Mouse (Mus musculus) heart, adult 2 months (tissue): ENCODE data around the gene Tshz2. TPM values are rescaled to one million over a fixed set of nuclear protein-coding genes. Genes with fewer than 3 reads are reported as not detected.

Experiments used
- DNase-seq, 2 experiments: peaks; one replicate each; pipeline ENCODE4 v3.0.0; 2021
- H3K27ac ChIP-seq: fragments of 200-600 bp; 2 replicates; pipeline ENCODE4 v1.8.1; 2022
- H3K27me3 ChIP-seq: fragments of 200-500 bp; 2 replicates; pipeline ENCODE4 v1.6.1; 2012; ENCODE audit warnings: mild to moderate bottlenecking, low read length, inconsistent platforms, mixed read lengths; ENCODE audit not compliant: control insufficient read depth, insufficient read depth
- H3K36me3 ChIP-seq: fragments of 200-500 bp; 2 replicates; pipeline ENCODE4 v1.6.1; 2012; ENCODE audit warnings: low read length, inconsistent platforms; ENCODE audit not compliant: control insufficient read depth, insufficient read depth
- H3K4me1 ChIP-seq: fragments of 200-500 bp; 2 replicates; pipeline ENCODE4 v1.6.1; 2011; ENCODE audit warnings: low read length; ENCODE audit not compliant: control insufficient read depth, insufficient read depth
- H3K4me3 ChIP-seq: fragments of 200-600 bp; 2 replicates; pipeline ENCODE4 v1.8.1; 2022
- H3K79me2 ChIP-seq: fragments of 200-500 bp; replicated peaks from 2 replicates; pipeline ENCODE4 v1.6.1; 2012; ENCODE audit warnings: mild to moderate bottlenecking, inconsistent platforms, low read length, moderate library complexity, mixed read lengths; ENCODE audit not compliant: control insufficient read depth, insufficient read depth
- H3K9ac ChIP-seq: fragments of 200-500 bp; 2 replicates; pipeline ENCODE4 v1.6.1; 2012; ENCODE audit warnings: low read depth, mild to moderate bottlenecking, control low read depth, inconsistent platforms, low read length, mixed read lengths
- CTCF ChIP-seq: fragments of 200-600 bp; IDR thresholded peaks from 2 replicates; pipeline ENCODE4 v1.8.1; 2022; ENCODE audit warnings: antibody characterized with exemption, mild to moderate bottlenecking, moderate library complexity
- EP300 ChIP-seq: fragments of 200-500 bp; IDR thresholded peaks from 2 replicates; pipeline ENCODE4 v1.6.1; 2011; ENCODE audit warnings: low read depth, low read length, control low read depth; ENCODE audit not compliant: insufficient read depth
- POLR2A ChIP-seq: fragments of 200-500 bp; IDR thresholded peaks from 2 replicates; pipeline ENCODE4 v1.6.1; 2011; ENCODE audit warnings: mild to moderate bottlenecking, low read depth, low read length, control low read depth; ENCODE audit not compliant: insufficient read depth
- WGBS: fragments of 180-500 bp; shearing (Covaris S2); methylation state at CpG from one replicate; pipeline ENCODE4 v1.1.7; 2018; 5-methylcytosine and 5-hydroxymethylcytosine counted together
- intact Hi-C: fragments of 180-260 bp; cut with DNase I; formaldehyde crosslinking; loops from one replicate; pipeline ENCODE4 v1.15.1; 2025
- polyA plus RNA-seq: library from polyadenylated mRNA; depleted of rRNA; stranded (reverse); fragments of >200 nt; gene quantifications from 2 replicates; pipeline ENCODE4 v1.2.3, GENCODE M21; 2012
- total RNA-seq, 2 experiments: library from RNA; stranded (reverse); gene quantifications; 2 replicates each; pipeline ENCODE4 v1.2.3; 2021

Gene Tshz2
- total and polyA plus RNA-seq, 3 experiments: 8.2 to 12.9 (median 12.1) TPM

- Histone ChIP-seq H3K36me3 (no peaks in the 10 kb centered on the region), H3K4me3 (no peak overlapping the region), H3K4me1 (no peaks in the 10 kb centered on the region), H3K79me2 (no peaks in the 10 kb centered on the region), H3K27ac (no peak overlapping the region), H3K9ac (no peak overlapping the region), H3K27me3 (no peaks in the 10 kb centered on the region)
- TF ChIP-seq POLR2A (no peak), CTCF (no peak), EP300 (no peak)
- 91% methylated on average over 6 of the region's 6 CpGs for WGBS
- no peak for DNase-seq
- intact Hi-C loops: no loop called here
Observed at GRCm38 (mm10) chr2:170051441-170051840, 418.6 kb downstream of the Tshz2 start.

DNA sequence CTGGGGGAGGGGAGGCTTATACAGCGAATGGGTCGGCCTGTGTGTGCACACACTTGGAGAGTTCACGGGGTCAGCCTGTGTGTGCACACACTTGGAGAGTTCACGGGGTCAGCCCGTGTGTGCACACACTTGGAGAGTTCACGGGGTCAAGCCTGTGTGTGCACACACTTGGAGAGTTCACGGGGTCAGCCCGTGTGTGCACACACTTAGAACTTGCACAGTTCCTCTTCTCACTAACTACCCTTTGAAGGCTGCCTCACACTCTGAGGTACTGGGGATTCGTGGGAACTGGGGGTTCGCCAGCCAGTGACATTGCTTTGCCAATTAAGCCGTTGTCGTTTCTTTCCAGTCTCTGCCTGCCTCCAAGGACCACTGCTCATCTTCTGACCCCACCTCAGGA is 422.1 kb downstream of the Tshz2 start:
- Histone ChIP-seq H3K9ac (no peak overlapping the region), H3K4me3 (no peak overlapping the region), H3K36me3 (no peaks in the 10 kb centered on the region), H3K4me1 (no peaks in the 10 kb centered on the region), H3K27me3 (no peaks in the 10 kb centered on the region), H3K27ac (no peak overlapping the region), H3K79me2 (no peaks in the 10 kb centered on the region)
- TF ChIP-seq CTCF: no peak
- no peak for TF ChIP-seq POLR2A
- TF ChIP-seq EP300: no peak
- intact Hi-C loops: loop anchor here (2.0 kb wide), 1 partner anchor 46 kb away; no protein-coding TSS in a partner anchor
- no peak for DNase-seq
- WGBS: 74% methylated on average over 12 of the region's 12 CpGs

DNA sequence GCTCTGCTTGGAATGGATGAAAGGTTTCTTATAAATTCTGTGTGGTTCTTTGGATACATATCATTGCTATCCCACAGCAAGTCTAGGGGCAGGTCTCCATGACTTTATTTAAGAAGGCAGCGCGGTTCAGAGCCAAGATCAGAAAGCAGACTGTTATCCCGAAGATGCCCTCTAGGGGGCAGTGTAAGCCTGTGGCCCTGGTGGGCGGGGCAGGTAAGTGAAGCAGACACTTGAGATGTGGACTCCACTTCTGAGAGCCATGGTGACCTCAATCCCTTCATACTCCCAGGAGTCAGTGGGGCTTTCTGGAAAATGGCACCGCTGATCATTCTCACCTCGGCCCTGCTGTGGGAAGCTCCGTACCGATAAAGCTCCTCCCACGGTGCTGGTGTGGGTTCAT is 422.6 kb downstream of the Tshz2 start:
- DNase-seq: peak; percentile 28 to 61
- Histone ChIP-seq H3K27me3 (no peaks in the 10 kb centered on the region), H3K36me3 (no peaks in the 10 kb centered on the region), H3K4me1 (no peaks in the 10 kb centered on the region), H3K27ac (no peak overlapping the region), H3K4me3 (no peak overlapping the region), H3K9ac (no peak overlapping the region), H3K79me2 (no peaks in the 10 kb centered on the region)
- intact Hi-C loops: loop anchor here (2.0 kb wide), 1 partner anchor 45 kb away; no protein-coding TSS in a partner anchor
- 30% methylated on average over 9 of the region's 9 CpGs for WGBS
- TF ChIP-seq CTCF (peak; percentile 82), POLR2A (no peak), EP300 (no peak)

DNA sequence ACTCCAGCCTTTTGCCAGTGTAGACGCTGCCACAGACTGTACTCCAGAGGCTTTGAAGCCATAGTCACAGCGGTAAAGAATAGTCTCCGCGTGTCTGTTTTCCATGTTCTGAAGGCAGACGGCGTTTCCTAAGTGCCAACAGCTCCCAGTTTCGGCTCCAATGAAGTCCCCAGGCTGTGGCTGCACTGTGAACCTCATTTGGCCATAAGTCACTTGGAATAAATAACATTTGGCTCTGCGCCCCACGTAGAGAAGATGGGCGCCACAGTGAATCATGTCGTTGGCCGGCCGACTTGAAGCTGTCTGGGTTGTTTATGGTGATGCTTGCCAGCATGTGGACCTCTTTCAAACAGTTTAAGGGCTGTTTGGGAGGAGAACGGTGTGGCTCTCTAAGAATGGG is 426.0 kb downstream of the Tshz2 start:
- Histone ChIP-seq H3K27me3 (no peaks in the 10 kb centered on the region), H3K79me2 (no peaks in the 10 kb centered on the region), H3K9ac (no peak overlapping the region), H3K4me1 (no peaks in the 10 kb centered on the region), H3K27ac (no peak overlapping the region), H3K4me3 (no peak overlapping the region), H3K36me3 (no peaks in the 10 kb centered on the region)
- WGBS: 81% methylated on average over 14 of the region's 14 CpGs
- TF ChIP-seq CTCF: no peak
- TF ChIP-seq EP300: no peak
- TF ChIP-seq POLR2A: no peak
- DNase-seq: no peak
- intact Hi-C loops: no loop called here

DNA sequence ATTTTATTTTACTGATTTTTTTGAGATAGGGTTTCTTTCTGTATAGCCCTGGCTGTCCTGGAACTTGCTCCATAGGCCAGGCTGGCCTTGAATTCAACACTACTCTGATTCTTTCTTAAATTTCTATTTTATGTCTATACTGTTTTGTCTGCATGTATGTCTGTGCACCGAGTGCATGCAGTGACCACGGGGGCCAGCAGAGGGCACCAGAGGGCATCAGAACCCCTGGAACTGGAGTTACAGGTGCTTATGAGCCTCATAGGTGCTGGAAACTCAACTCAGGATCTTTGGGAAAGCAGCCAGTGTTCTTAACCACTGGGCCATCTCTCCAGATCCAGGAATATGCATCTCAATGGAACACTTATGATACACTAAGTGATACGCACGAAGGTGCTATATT is 427.3 kb downstream of the Tshz2 start:
- DNase-seq: no peak
- no peaks in the 10 kb centered on the region for H3K27me3 ChIP-seq

GRCm38 (mm10) chr2:170062378-170062777 is 429.6 kb downstream of the Tshz2 start:
- no peaks in the 10 kb centered on the region for H3K79me2 ChIP-seq
- no peak overlapping the region for H3K4me3 ChIP-seq
- H3K9ac ChIP-seq: no peak overlapping the region
- TF ChIP-seq CTCF (no peak), EP300 (no peak), POLR2A (no peak)
- H3K27ac ChIP-seq: no peak overlapping the region
- DNase-seq: no peak
- H3K4me1 ChIP-seq: no peaks in the 10 kb centered on the region
- no peaks in the 10 kb centered on the region for H3K36me3 ChIP-seq
- no peaks in the 10 kb centered on the region for H3K27me3 ChIP-seq
- intact Hi-C loops: no loop called here
- WGBS: 81% methylated on average over 3 of the region's 3 CpGs

More for the DNA sequence above, 427.3 kb downstream of the Tshz2 start:
- H3K36me3 ChIP-seq: no peaks in the 10 kb centered on the region
- 61% methylated on average over 4 of the region's 4 CpGs for WGBS
- H3K79me2 ChIP-seq: no peaks in the 10 kb centered on the region
- H3K9ac ChIP-seq: no peak overlapping the region
- no peak for TF ChIP-seq POLR2A
- no peak for TF ChIP-seq EP300
- TF ChIP-seq CTCF: peak; percentile 68
- H3K27ac ChIP-seq: no peak overlapping the region
- intact Hi-C loops: no loop called here
- H3K4me1 ChIP-seq: no peaks in the 10 kb centered on the region
- H3K4me3 ChIP-seq: no peak overlapping the region
